Mouse (Mus musculus): ENCODE data around the gene Nsmce4a. TPM values are rescaled to one million over a fixed set of nuclear protein-coding genes. Genes with fewer than 3 reads are reported as not detected.

The Nsmce4a gene
- polyA plus RNA-seq, 1 experiment from 2014 or later, result 154 TPM

GRCm38 (mm10) chr7:130553321-130553720 lies 19.6 kb downstream of the Nsmce4a start:
- Histone ChIP-seq H3K4me3 (ENCODE audit: low read depth, low read length) (no peak overlapping the region), H3K4me1 (ENCODE audit: control insufficient read depth, insufficient read depth, low read length) (peaks cover 3% of the 10 kb centered on the region; the same call in 1 of the 2 replicates), H3K9ac (ENCODE audit: low read length) (no peak overlapping the region), H3K36me3 (ENCODE audit: control insufficient read depth, insufficient read depth, low read length) (no peaks in the 10 kb centered on the region), H3K27me3 (replicated peaks; ENCODE audit: control insufficient read depth, insufficient read depth, low read length) (no peaks in the 10 kb centered on the region), H3K27ac (ENCODE audit: low read depth, low read length) (no peak overlapping the region), H3K9me3 (replicated peaks; ENCODE audit: control insufficient read depth, low read length) (no peaks in the 10 kb centered on the region), H3K4me2 (ENCODE audit: low read length) (no peak overlapping the region)
- ATAC-seq (no peak), DNase-seq (ENCODE audit: low spot score) (peak; percentile 44)
- WGBS, result 52% methylated on average over 4 of the region's 4 CpGs

DNA sequence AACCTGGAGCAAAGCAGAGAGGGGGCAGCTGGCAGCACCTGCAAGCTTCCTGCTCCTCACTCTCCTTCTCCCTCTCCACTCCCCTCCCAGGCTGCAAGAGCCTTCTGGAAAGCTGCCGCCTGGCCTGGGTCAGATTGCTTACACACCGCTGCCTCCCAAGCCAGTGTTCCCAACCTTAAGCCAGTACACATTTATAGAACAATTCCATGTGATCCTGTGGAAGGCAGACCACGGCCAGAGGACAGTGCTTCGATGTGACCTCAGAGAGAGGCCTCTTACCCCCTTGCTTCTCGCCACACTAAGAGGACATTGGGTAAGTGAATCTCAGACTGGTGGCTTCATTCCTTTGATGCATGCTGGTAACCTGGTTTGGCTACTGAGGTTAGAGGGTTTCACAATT lies 20.1 kb downstream of the Nsmce4a start:
- DNase-seq (ENCODE audit: low spot score) (peak; percentile 29), ATAC-seq (no peak)
- no peak overlapping the region for H3K9ac ChIP-seq (ENCODE audit: low read length)
- H3K4me3 ChIP-seq (ENCODE audit: low read depth, low read length), result no peak overlapping the region
- no peak overlapping the region for H3K4me2 ChIP-seq (ENCODE audit: low read length)
- H3K36me3 ChIP-seq (ENCODE audit: control insufficient read depth, insufficient read depth, low read length), result no peaks in the 10 kb centered on the region
- peaks cover 3% of the 10 kb centered on the region; the same call in 1 of the 2 replicates for H3K4me1 ChIP-seq (ENCODE audit: control insufficient read depth, insufficient read depth, low read length)
- no peaks in the 10 kb centered on the region for H3K27me3 ChIP-seq (replicated peaks; ENCODE audit: control insufficient read depth, insufficient read depth, low read length)
- WGBS, result 50% methylated on average over 5 of the region's 5 CpGs
- no peaks in the 10 kb centered on the region for H3K9me3 ChIP-seq (replicated peaks; ENCODE audit: control insufficient read depth, low read length)
- no peak overlapping the region for H3K27ac ChIP-seq (ENCODE audit: low read depth, low read length)

DNA sequence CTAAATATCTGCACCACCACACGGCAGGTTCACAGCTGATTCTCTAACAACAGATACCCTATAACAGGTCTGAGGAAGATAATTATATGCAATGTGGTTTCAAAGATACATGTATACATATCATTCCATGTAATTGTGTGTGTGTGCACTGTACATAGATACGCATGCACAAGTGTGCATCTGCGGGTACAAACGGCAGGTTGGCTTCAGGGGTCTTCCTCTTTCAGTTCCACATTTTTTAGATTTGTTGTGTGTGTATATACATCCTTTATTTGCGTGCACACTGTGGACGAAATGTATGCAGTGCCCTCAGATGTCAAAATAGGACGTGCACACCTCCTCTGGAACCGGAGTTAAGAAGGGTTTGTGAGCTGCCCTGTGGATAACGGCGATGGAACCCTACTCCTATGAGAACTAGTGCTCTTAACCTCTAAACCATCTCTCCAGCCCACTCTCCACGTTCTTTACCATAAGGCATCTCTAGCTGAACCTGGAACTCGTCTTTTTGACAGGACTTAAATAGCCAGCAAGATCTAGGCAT lies 25.2 kb downstream of the Nsmce4a start:
- Histone ChIP-seq H3K9ac (ENCODE audit: low read length) (no peak overlapping the region; the same call in 1 of the 2 replicates), H3K4me1 (ENCODE audit: control insufficient read depth, insufficient read depth, low read length) (peaks cover 7% of the 10 kb centered on the region), H3K4me3 (ENCODE audit: low read depth, low read length) (0 out of 2 replicates have a peak overlapping the region, but pooled peaks have one; percentile 90), H3K4me2 (ENCODE audit: low read length) (peak overlapping the region; percentile 89; the same call in 1 of the 2 replicates), H3K27ac (ENCODE audit: low read depth, low read length) (0 out of 2 replicates have a peak overlapping the region, but pooled peaks have one; percentile 98), H3K27me3 (replicated peaks; ENCODE audit: control insufficient read depth, insufficient read depth, low read length) (no peaks in the 10 kb centered on the region), H3K9me3 (replicated peaks; ENCODE audit: control insufficient read depth, low read length) (no peaks in the 10 kb centered on the region), H3K36me3 (ENCODE audit: control insufficient read depth, insufficient read depth, low read length) (peaks cover 19% of the 10 kb centered on the region)
- DNase-seq (ENCODE audit: low spot score) (no peak), ATAC-seq (no peak)
- WGBS, result 87% methylated on average over 12 of the region's 12 CpGs

- Histone ChIP-seq H3K4me2 (ENCODE audit: low read length) (peak overlapping the region; percentile 89), H3K9me3 (replicated peaks; ENCODE audit: control insufficient read depth, low read length) (no peaks in the 10 kb centered on the region), H3K27me3 (replicated peaks; ENCODE audit: control insufficient read depth, insufficient read depth, low read length) (no peaks in the 10 kb centered on the region), H3K4me1 (ENCODE audit: control insufficient read depth, insufficient read depth, low read length) (peaks cover 6% of the 10 kb centered on the region), H3K36me3 (ENCODE audit: control insufficient read depth, insufficient read depth, low read length) (peaks cover 25% of the 10 kb centered on the region), H3K27ac (ENCODE audit: low read depth, low read length) (peak overlapping the region; percentile 98), H3K9ac (ENCODE audit: low read length) (peak overlapping the region; percentile 95), H3K4me3 (ENCODE audit: low read depth, low read length) (peak overlapping the region; percentile 90)
- ATAC-seq (peak; percentile 97), DNase-seq (ENCODE audit: low spot score) (peak; percentile 94)
- whole genome bisulfite sequencing, result under 1% methylated on average over 84 of the region's 84 CpGs
These were observed 26.0 kb downstream of the Nsmce4a start for GRCm38 (mm10) chr7:130546791-130547484.

DNA sequence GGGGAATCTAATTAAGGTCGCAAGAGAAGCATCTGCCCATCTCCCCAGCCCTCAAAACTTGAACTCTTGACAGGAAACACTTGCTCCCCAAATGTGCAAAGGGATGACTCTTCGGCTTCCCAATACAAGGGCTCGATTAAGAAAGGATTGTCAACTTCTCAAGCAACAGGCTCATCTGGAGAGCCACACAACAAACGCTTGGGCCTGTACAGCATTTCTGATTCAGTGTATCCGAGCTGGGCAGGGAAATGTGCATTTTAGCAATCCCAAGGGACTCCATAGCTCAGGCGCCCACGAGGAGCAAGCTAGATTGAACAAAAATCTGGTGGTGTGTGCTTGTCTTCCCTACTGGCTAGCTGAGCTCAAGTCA lies 26.5 kb downstream of the Nsmce4a start:
- peak overlapping the region; percentile 95 for H3K9ac ChIP-seq (ENCODE audit: low read length)
- H3K36me3 ChIP-seq (ENCODE audit: control insufficient read depth, insufficient read depth, low read length), result peaks cover 30% of the 10 kb centered on the region
- 4% methylated on average over 7 of the region's 7 CpGs for WGBS
- no peaks in the 10 kb centered on the region for H3K27me3 ChIP-seq (replicated peaks; ENCODE audit: control insufficient read depth, insufficient read depth, low read length)
- H3K4me2 ChIP-seq (ENCODE audit: low read length), result peak overlapping the region; percentile 89
- no peaks in the 10 kb centered on the region for H3K9me3 ChIP-seq (replicated peaks; ENCODE audit: control insufficient read depth, low read length)
- H3K4me1 ChIP-seq (ENCODE audit: control insufficient read depth, insufficient read depth, low read length), result peaks cover 6% of the 10 kb centered on the region
- peak overlapping the region; percentile 90 for H3K4me3 ChIP-seq (ENCODE audit: low read depth, low read length)
- DNase-seq (ENCODE audit: low spot score) (no peak), ATAC-seq (no peak)
- peak overlapping the region; percentile 98 for H3K27ac ChIP-seq (ENCODE audit: low read depth, low read length)

GRCm38 (mm10) chr7:130545893-130546292 lies 27.0 kb downstream of the Nsmce4a start:
- no peak overlapping the region for H3K27ac ChIP-seq (ENCODE audit: low read depth, low read length)
- peaks cover 31% of the 10 kb centered on the region for H3K36me3 ChIP-seq (ENCODE audit: control insufficient read depth, insufficient read depth, low read length)
- ATAC-seq, result no peak
- no peaks in the 10 kb centered on the region for H3K9me3 ChIP-seq (replicated peaks; ENCODE audit: control insufficient read depth, low read length)
- no peaks in the 10 kb centered on the region for H3K27me3 ChIP-seq (replicated peaks; ENCODE audit: control insufficient read depth, insufficient read depth, low read length)
- peak overlapping the region; percentile 90 for H3K4me3 ChIP-seq (ENCODE audit: low read depth, low read length)
- H3K9ac ChIP-seq (ENCODE audit: low read length), result peak overlapping the region; percentile 95
- peak overlapping the region; percentile 89 for H3K4me2 ChIP-seq (ENCODE audit: low read length)
- H3K4me1 ChIP-seq (ENCODE audit: control insufficient read depth, insufficient read depth, low read length), result peaks cover 6% of the 10 kb centered on the region
- 52% methylated on average over 3 of the region's 3 CpGs for WGBS
- no peak for DNase-seq (ENCODE audit: low spot score)

- 89% methylated on average over 5 of the region's 5 CpGs for WGBS
- Histone ChIP-seq H3K9me3 (replicated peaks; ENCODE audit: control insufficient read depth, low read length) (no peaks in the 10 kb centered on the region), H3K4me1 (ENCODE audit: control insufficient read depth, insufficient read depth, low read length) (peaks cover 6% of the 10 kb centered on the region), H3K36me3 (ENCODE audit: control insufficient read depth, insufficient read depth, low read length) (peaks cover 31% of the 10 kb centered on the region), H3K27me3 (replicated peaks; ENCODE audit: control insufficient read depth, insufficient read depth, low read length) (no peaks in the 10 kb centered on the region), H3K27ac (ENCODE audit: low read depth, low read length) (no peak overlapping the region), H3K4me2 (ENCODE audit: low read length) (peak overlapping the region; percentile 89), H3K4me3 (ENCODE audit: low read depth, low read length) (no peak overlapping the region), H3K9ac (ENCODE audit: low read length) (no peak overlapping the region; the same call in 1 of the 2 replicates)
- ATAC-seq (no peak), DNase-seq (ENCODE audit: low spot score) (no peak)
These were observed 27.5 kb downstream of the Nsmce4a start for GRCm38 (mm10) chr7:130545401-130545800.

DNA sequence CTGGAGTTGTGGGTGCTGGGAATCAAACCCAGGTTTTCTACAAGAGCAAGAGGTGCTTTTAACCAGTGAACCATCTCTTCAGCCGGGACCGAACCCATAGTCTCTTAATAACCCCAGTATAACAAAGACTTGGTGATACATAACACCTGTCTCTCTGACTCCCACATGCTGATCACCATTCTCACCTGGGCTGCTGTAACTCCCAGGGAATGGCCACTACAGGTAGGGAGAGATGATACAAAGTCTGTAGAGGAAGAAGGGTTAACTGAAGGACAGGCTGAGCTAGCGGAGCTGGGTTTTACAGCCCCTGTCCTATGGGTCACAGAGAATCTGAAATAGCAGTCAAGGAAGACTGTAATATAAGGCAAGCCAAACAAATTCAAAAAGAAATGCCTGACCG lies 29.7 kb downstream of the Nsmce4a start:
- WGBS, result 94% methylated on average over 4 of the region's 4 CpGs
- Histone ChIP-seq H3K4me3 (ENCODE audit: low read depth, low read length) (no peak overlapping the region), H3K9ac (ENCODE audit: low read length) (no peak overlapping the region), H3K9me3 (replicated peaks; ENCODE audit: control insufficient read depth, low read length) (no peaks in the 10 kb centered on the region), H3K4me2 (ENCODE audit: low read length) (no peak overlapping the region), H3K4me1 (ENCODE audit: control insufficient read depth, insufficient read depth, low read length) (peaks cover 6% of the 10 kb centered on the region), H3K27me3 (replicated peaks; ENCODE audit: control insufficient read depth, insufficient read depth, low read length) (no peaks in the 10 kb centered on the region), H3K27ac (ENCODE audit: low read depth, low read length) (no peak overlapping the region), H3K36me3 (ENCODE audit: control insufficient read depth, insufficient read depth, low read length) (peaks cover 51% of the 10 kb centered on the region)
- no peak for DNase-seq (ENCODE audit: low spot score)
- ATAC-seq, result no peak

DNA sequence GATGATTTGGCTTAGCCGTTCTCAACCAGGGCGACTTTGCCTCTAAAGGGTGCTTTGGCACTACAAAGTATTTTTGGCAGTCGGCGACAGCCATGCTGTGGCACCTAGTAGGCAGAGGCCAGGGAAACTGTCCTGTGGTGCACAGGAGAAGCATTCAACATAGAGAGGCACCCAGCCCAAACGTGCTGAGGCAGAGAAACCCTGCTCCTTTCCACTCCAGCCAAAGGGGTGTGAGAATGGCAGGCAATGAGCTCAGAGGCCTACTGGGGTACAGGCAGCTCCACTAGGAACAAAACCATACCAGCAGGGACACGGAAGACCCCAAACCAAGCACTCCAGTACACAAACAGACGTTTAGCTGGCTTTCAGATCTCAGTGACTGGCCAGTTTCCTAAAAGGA lies 32.7 kb downstream of the Nsmce4a start:
- 89% methylated on average over 7 of the region's 7 CpGs for WGBS
- Histone ChIP-seq H3K4me1 (ENCODE audit: control insufficient read depth, insufficient read depth, low read length) (no peaks in the 10 kb centered on the region), H3K9ac (ENCODE audit: low read length) (no peak overlapping the region), H3K36me3 (ENCODE audit: control insufficient read depth, insufficient read depth, low read length) (peaks cover 71% of the 10 kb centered on the region), H3K27me3 (replicated peaks; ENCODE audit: control insufficient read depth, insufficient read depth, low read length) (no peaks in the 10 kb centered on the region), H3K27ac (ENCODE audit: low read depth, low read length) (no peak overlapping the region), H3K4me3 (ENCODE audit: low read depth, low read length) (no peak overlapping the region), H3K9me3 (replicated peaks; ENCODE audit: control insufficient read depth, low read length) (no peaks in the 10 kb centered on the region), H3K4me2 (ENCODE audit: low read length) (no peak overlapping the region)
- no peak for DNase-seq (ENCODE audit: low spot score)
- no peak for ATAC-seq
